Mouse (Mus musculus) small intestine, adult 2 months (tissue): ENCODE measurements around the gene Rassf9.

Experiments
- CTCF ChIP-seq: fragments of 200-500 bp; IDR thresholded peaks from 2 replicates; pipeline ENCODE4 v1.5.1; 2012; ENCODE audit warnings: low read depth, mild to moderate bottlenecking, control low read depth, inconsistent platforms, low read length, moderate library complexity, mixed read lengths; ENCODE audit not compliant: insufficient replicate concordance, insufficient read length; ENCODE audit errors: extremely low read depth
- POLR2A ChIP-seq: fragments of 200-500 bp; IDR thresholded peaks from 2 replicates; pipeline ENCODE4 v1.6.1; 2012; ENCODE audit warnings: low read depth, mild to moderate bottlenecking, control low read depth, inconsistent platforms, low read length, moderate library complexity

- TF ChIP-seq POLR2A (no peak), CTCF (no peak)
Measured at GRCm38 (mm10) chr10:102594306-102594705, 82.3 kb downstream of the Rassf9 start.
